Mouse (Mus musculus) stomach, embryonic 16.5 days (tissue): ENCODE measurements at regions not wholly inside any gene's neighbourhood (a gene's known extent, or its start where the extent isn't known, plus 50 kb on each side); places are given as distances from the start of the nearest gene placed in this dataset.

ENCODE experiments used
- ATAC-seq: fragments of 200-750 bp; cut with Nextera tagmentation; 2 replicates; pipeline ENCODE4 v1.8.0; 2017; ENCODE audit warnings: moderate number of reproducible peaks, moderate TSS enrichment; ENCODE audit not compliant: insufficient read depth, low FRiP score
- H3K27ac ChIP-seq: fragments of 300-500 bp; sonication (generic); 2 replicates; pipeline ENCODE4 v1.5.1; 2014; ENCODE audit warnings: low read length
- H3K27me3 ChIP-seq: fragments of 300-500 bp; sonication (generic); 2 replicates; pipeline ENCODE4 v1.6.1; 2014; ENCODE audit warnings: low read length, control low read depth, mixed read lengths; ENCODE audit not compliant: control insufficient read depth, insufficient read depth
- H3K36me3 ChIP-seq: fragments of 300-500 bp; sonication (generic); 2 replicates; pipeline ENCODE4 v1.6.1; 2014; ENCODE audit warnings: low read length; ENCODE audit not compliant: control insufficient read depth, insufficient read depth
- H3K4me1 ChIP-seq: fragments of 300-500 bp; sonication (generic); 2 replicates; pipeline ENCODE4 v1.6.1; 2014; ENCODE audit warnings: low read length, control low read depth, mixed read lengths; ENCODE audit not compliant: control insufficient read depth, insufficient read depth
- H3K4me2 ChIP-seq: fragments of 300-500 bp; sonication (generic); 2 replicates; pipeline ENCODE4 v1.6.1; 2014; ENCODE audit warnings: low read depth, low read length, mixed read lengths
- H3K4me3 ChIP-seq: fragments of 300-500 bp; sonication (generic); replicated peaks from 2 replicates; pipeline ENCODE4 v1.5.1; 2014; ENCODE audit warnings: mild to moderate bottlenecking, low read length
- H3K9ac ChIP-seq: fragments of 300-500 bp; sonication (generic); 2 replicates; pipeline ENCODE4 v1.6.1; 2014; ENCODE audit warnings: low read length
- H3K9me3 ChIP-seq: fragments of 300-500 bp; sonication (generic); replicated peaks from 2 replicates; pipeline ENCODE4 v1.6.1; 2016; ENCODE audit warnings: low read length, control low read depth; ENCODE audit not compliant: control insufficient read depth
- WGBS: fragments of 180-500 bp; shearing (Covaris S2); extraction: QIAGEN DNeasy Blood & Tissue Kit; methylation state at CpG from one replicate; pipeline ENCODE4 v1.1.7; 2014; 5-methylcytosine and 5-hydroxymethylcytosine counted together

DNA sequence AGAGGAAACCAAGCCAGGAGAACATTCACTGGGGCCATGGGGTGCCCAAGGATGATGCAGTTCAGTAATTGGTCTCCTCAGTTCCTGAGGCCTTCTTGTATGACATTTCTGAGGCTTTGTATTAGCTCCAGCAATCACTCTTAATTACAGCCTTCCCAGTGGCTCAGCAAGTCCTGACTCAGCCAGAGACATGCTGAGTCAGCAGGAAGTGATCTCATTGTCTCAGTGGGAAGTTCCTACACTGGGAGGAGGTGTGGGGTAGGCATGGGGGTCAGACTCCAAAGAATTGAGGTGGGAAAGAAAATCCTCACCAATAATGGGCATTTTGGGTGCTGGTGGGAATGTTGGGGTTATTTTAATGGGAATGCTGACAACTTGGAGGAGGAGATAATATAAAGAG is 516.5 kb upstream of the Id2 start:
- no peak overlapping the region for H3K4me3 ChIP-seq
- no peak overlapping the region for H3K4me2 ChIP-seq
- H3K36me3 ChIP-seq = no peaks in the 10 kb centered on the region
- no peaks in the 10 kb centered on the region for H3K27me3 ChIP-seq
- no peak for ATAC-seq
- no peak overlapping the region for H3K27ac ChIP-seq
- no peaks in the 10 kb centered on the region for H3K9me3 ChIP-seq
- 0 out of 2 replicates have a peak, but pooled peaks cover 6% of the 10 kb centered on the region for H3K4me1 ChIP-seq
- H3K9ac ChIP-seq = no peak overlapping the region

GRCm38 (mm10) chr12:25609045-25609444 is 512.1 kb upstream of the Id2 start:
- no peak overlapping the region for H3K27ac ChIP-seq
- no peak overlapping the region for H3K4me3 ChIP-seq
- H3K36me3 ChIP-seq = no peaks in the 10 kb centered on the region
- H3K9ac ChIP-seq = no peak overlapping the region
- no peaks in the 10 kb centered on the region for H3K4me1 ChIP-seq
- H3K27me3 ChIP-seq = no peaks in the 10 kb centered on the region
- 53% methylated on average over 2 of the region's 2 CpGs for WGBS
- H3K9me3 ChIP-seq = no peaks in the 10 kb centered on the region
- ATAC-seq = no peak
- no peak overlapping the region for H3K4me2 ChIP-seq

DNA sequence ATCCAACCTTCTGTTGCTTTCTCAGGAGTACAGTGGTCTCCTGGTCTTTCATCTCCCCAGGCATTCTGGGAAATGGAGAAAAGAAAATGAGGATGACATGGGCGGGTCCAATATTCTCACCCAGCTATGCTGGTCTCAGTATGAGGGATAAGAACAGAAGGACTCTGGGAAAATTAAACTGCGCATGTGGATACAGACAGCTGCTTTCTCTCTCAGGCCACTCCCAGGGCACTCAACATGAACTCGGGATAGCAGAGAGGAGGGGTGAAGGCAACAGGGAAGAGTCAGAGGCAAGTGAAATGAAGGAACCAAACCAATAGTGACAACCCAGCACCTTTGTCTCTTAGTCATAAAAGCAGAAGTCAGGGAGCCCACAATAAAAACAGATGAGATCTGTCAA is 508.5 kb upstream of the Id2 start:
- WGBS = 70% methylated on average over 3 of the region's 3 CpGs
- Histone ChIP-seq H3K27me3 (no peaks in the 10 kb centered on the region), H3K27ac (no peak overlapping the region), H3K9ac (no peak overlapping the region), H3K4me3 (no peak overlapping the region), H3K4me1 (no peaks in the 10 kb centered on the region), H3K4me2 (no peak overlapping the region), H3K9me3 (no peaks in the 10 kb centered on the region), H3K36me3 (no peaks in the 10 kb centered on the region)
- ATAC-seq = no peak

DNA sequence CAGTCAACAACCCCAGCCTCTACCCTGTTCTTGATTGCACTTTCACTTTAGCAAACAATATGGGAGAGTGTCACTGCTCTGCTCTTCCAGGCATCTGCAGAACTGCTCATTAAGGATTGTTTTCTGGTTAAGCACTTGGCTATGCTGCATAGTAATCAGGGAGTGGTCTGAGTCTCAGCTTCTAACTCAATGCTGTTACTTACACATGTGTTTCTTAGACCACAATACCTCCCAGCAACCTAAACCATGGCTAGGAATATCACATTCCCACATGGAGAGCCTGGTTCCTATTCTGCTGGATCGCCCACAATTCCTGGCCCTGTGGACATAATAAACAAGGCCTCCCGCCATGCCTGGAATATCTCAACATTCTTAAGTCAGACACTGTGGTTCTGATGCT is 493.3 kb upstream of the Id2 start:
- no peaks in the 10 kb centered on the region for H3K36me3 ChIP-seq
- 86% methylated on average over 2 of the region's 2 CpGs for WGBS
- no peak for ATAC-seq

DNA sequence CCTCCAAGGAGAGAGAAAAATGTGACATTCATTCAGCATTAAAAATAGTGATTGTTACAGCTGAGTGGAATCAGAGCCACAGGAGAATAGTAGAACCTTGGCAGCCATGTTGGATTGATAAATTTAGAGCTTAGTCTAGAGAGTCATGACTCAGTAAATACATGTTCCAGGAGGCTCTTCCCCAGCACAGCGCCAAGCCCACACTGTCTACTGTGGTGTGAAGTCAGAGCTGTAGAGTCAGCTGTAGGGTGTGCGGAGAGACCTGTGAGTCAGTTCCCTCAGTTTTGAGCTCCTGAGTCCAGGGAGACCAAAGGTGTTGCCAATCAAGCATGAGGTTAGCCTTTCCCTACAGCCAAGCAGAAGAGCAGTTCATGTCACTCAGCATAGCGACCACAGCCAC is 488.8 kb upstream of the Id2 start:
- no peaks in the 10 kb centered on the region for H3K4me1 ChIP-seq
- ATAC-seq = no peak
- no peaks in the 10 kb centered on the region for H3K27me3 ChIP-seq
- no peaks in the 10 kb centered on the region for H3K36me3 ChIP-seq
- no peaks in the 10 kb centered on the region for H3K9me3 ChIP-seq
- H3K27ac ChIP-seq = no peak overlapping the region
- no peak overlapping the region for H3K9ac ChIP-seq
- WGBS = 91% methylated on average over 3 of the region's 3 CpGs
- no peak overlapping the region for H3K4me3 ChIP-seq
- no peak overlapping the region for H3K4me2 ChIP-seq

More for the DNA sequence above, 493.3 kb upstream of the Id2 start:
- Histone ChIP-seq H3K27ac (no peak overlapping the region), H3K9ac (no peak overlapping the region), H3K27me3 (no peaks in the 10 kb centered on the region), H3K4me3 (no peak overlapping the region), H3K9me3 (0 out of 2 replicates have a peak, but pooled peaks cover under 1% of the 10 kb centered on the region), H3K4me1 (no peaks in the 10 kb centered on the region), H3K4me2 (no peak overlapping the region)

DNA sequence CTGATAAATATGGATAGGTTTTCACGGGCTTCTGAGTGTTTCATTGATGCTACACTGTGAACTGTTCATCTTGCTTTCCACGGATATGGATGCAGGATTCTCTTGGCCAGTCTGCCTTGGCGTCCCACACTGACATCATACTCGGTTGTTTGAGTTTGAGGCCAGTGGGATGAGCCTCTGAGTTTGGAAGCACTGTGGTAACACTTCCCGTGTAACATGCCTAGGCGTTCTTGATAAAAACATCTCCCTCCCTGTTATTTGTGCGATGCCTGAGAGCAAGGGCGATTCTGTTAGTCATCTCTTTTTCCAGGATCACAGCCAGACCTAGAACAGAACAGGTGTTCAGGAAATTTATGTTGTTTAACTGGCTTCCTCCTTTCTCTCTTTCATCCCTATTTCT is 482.5 kb upstream of the Id2 start:
- Histone ChIP-seq H3K27me3 (no peaks in the 10 kb centered on the region), H3K9me3 (no peaks in the 10 kb centered on the region), H3K27ac (no peak overlapping the region), H3K4me3 (no peak overlapping the region), H3K36me3 (no peaks in the 10 kb centered on the region), H3K4me1 (no peaks in the 10 kb centered on the region), H3K4me2 (no peak overlapping the region), H3K9ac (no peak overlapping the region)
- 79% methylated on average over 8 of the region's 8 CpGs for WGBS
- no peak for ATAC-seq

DNA sequence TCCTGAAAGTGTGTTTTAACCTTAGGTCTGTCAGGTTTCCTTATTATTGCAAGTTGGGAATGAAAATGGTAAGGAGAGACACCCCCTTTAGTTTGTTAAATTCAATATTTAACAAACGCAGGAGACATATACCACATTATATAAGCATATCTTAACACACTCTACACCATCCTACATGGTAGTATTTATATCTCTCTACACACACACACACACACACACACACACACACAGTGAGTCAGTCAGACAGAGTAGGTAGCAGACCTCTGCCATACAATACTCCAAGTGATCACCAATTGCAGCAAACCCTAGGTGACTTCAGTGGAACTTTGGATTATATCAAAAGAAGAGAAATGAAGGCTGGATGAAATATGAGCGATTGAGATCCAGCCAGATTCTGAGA is 468.2 kb upstream of the Id2 start:
- no peak overlapping the region for H3K27ac ChIP-seq
- H3K9me3 ChIP-seq = no peaks in the 10 kb centered on the region
- H3K4me2 ChIP-seq = no peak overlapping the region
- no peaks in the 10 kb centered on the region for H3K4me1 ChIP-seq
- ATAC-seq = no peak
- 76% methylated on average over 2 of the region's 2 CpGs for WGBS
- no peaks in the 10 kb centered on the region for H3K27me3 ChIP-seq
- H3K4me3 ChIP-seq = no peak overlapping the region
- H3K36me3 ChIP-seq = no peaks in the 10 kb centered on the region
- H3K9ac ChIP-seq = no peak overlapping the region

DNA sequence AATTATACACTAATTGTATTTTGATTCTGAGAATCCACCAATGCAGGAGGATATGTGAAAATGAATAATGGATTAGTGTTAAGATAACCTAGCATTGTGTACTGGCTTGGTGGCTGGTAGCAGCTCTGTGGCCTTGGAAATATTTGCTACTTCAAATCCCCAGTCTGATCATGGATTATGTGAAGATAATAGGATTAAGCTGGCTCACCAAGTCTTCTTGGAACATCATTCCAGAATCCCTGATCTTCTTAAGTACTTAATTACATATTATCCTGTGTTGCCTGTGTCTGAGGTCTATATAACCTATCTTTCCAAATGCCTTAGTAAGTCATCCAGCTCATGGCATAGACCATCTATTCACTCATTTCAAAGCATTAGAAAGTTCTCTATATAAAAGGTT is 462.7 kb upstream of the Id2 start:
- Histone ChIP-seq H3K4me1 (no peaks in the 10 kb centered on the region), H3K27me3 (no peaks in the 10 kb centered on the region), H3K9me3 (no peaks in the 10 kb centered on the region), H3K4me2 (no peak overlapping the region), H3K27ac (no peak overlapping the region), H3K9ac (no peak overlapping the region), H3K4me3 (no peak overlapping the region), H3K36me3 (no peaks in the 10 kb centered on the region)
- ATAC-seq = no peak

GRCm38 (mm10) chr12:25553656-25554055 is 456.7 kb upstream of the Id2 start:
- no peaks in the 10 kb centered on the region for H3K9me3 ChIP-seq
- WGBS = 83% methylated on average over 1 of the region's 1 CpGs
- H3K4me1 ChIP-seq = peaks cover 3% of the 10 kb centered on the region; the same call in 1 of the 2 replicates
- ATAC-seq = no peak
- H3K27me3 ChIP-seq = no peaks in the 10 kb centered on the region
- H3K9ac ChIP-seq = no peak overlapping the region
- H3K4me3 ChIP-seq = no peak overlapping the region
- no peak overlapping the region for H3K27ac ChIP-seq
- no peaks in the 10 kb centered on the region for H3K36me3 ChIP-seq
- no peak overlapping the region for H3K4me2 ChIP-seq

DNA sequence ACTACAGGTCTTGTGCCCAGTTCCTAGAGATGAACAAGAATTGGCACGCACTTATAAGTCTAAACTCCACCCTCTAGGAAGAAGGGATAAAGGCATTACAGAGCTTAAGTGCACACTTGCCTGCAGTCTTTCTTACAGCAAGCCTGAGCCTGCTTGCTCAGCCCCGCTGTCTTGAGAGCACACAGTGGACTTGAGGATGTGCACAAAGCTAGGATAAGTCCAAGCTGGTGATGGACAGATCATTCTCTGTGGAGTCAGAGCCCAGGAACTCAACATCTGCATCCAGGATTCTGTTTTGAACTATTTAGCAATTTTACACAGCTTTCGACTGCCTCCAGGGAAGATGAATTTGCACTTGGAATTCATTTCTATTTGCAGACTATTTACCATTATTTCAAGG is 452.8 kb upstream of the Id2 start:
- Histone ChIP-seq H3K4me3 (no peak overlapping the region), H3K9me3 (no peaks in the 10 kb centered on the region), H3K36me3 (no peaks in the 10 kb centered on the region), H3K4me2 (no peak overlapping the region), H3K27me3 (no peaks in the 10 kb centered on the region), H3K9ac (no peak overlapping the region), H3K27ac (no peak overlapping the region; the same call in 1 of the 2 replicates), H3K4me1 (peaks cover 3% of the 10 kb centered on the region; the same call in 1 of the 2 replicates)
- WGBS = 67% methylated on average over 3 of the region's 3 CpGs
- ATAC-seq = peak; percentile 62; the same call in 1 of the 2 replicates
